Mouse (Mus musculus) neural tube, embryonic 13.5 days (tissue): Measurements from ENCODE around the gene Rexo2. TPM values are rescaled to one million over a fixed set of nuclear protein-coding genes. Genes with fewer than 3 reads are reported as not detected.
"Not testable (repeated sequence)": the region's sequence is repeated elsewhere in the genome, so short reads cannot be mapped to it uniquely, and the experiment has no call there.

Experiments
- ATAC-seq: fragments of 200-750 bp; cut with Nextera tagmentation; 2 replicates; pipeline ENCODE4 v1.8.0; 2017; ENCODE audit warnings: low read depth, mild to moderate bottlenecking, moderate TSS enrichment, moderate library complexity
- H3K27ac ChIP-seq: fragments of 300-500 bp; sonication (generic); replicated peaks from 2 replicates; pipeline ENCODE4 v1.5.1; 2015; ENCODE audit warnings: moderate library complexity, mild to moderate bottlenecking, inconsistent platforms
- H3K27me3 ChIP-seq: fragments of 300-500 bp; sonication (generic); 2 replicates; pipeline ENCODE4 v1.6.1; 2015; ENCODE audit warnings: mild to moderate bottlenecking, inconsistent platforms
- H3K36me3 ChIP-seq: fragments of 300-500 bp; sonication (generic); 2 replicates; pipeline ENCODE4 v1.6.1; 2015; ENCODE audit warnings: mild to moderate bottlenecking, inconsistent platforms
- H3K4me1 ChIP-seq: fragments of 300-500 bp; sonication (generic); replicated peaks from 2 replicates; pipeline ENCODE4 v1.6.1; 2015; ENCODE audit warnings: inconsistent platforms
- H3K4me2 ChIP-seq: fragments of 300-500 bp; sonication (generic); 2 replicates; pipeline ENCODE4 v1.6.1; 2015; ENCODE audit warnings: inconsistent platforms, mild to moderate bottlenecking, moderate library complexity
- H3K4me3 ChIP-seq: fragments of 300-500 bp; sonication (generic); 2 replicates; pipeline ENCODE4 v1.5.1; 2015; ENCODE audit warnings: mild to moderate bottlenecking, inconsistent platforms
- H3K9ac ChIP-seq: fragments of 300-500 bp; sonication (generic); 2 replicates; pipeline ENCODE4 v1.6.1; 2015; ENCODE audit warnings: moderate library complexity, mild to moderate bottlenecking, inconsistent platforms
- H3K9me3 ChIP-seq: fragments of 300-500 bp; sonication (generic); 2 replicates; pipeline ENCODE4 v1.6.1; 2016; ENCODE audit warnings: inconsistent platforms
- WGBS: fragments of 180-500 bp; shearing (Covaris S2); methylation state at CpG from one replicate; pipeline ENCODE4 v1.1.7; 2015; 5-methylcytosine and 5-hydroxymethylcytosine counted together
- polyA plus RNA-seq: library from polyadenylated mRNA; unstranded; fragments of >200 nt; fragmentation: Nextera tagmentation; extraction: Ambion mirVana; gene quantifications from 2 replicates; pipeline ENCODE4 v1.2.1, GENCODE M21; 2015

The Rexo2 gene
- polyA plus RNA-seq, 1 experiment from 2014 or later, result 113 TPM

GRCm38 (mm10) chr9:48495548-48495932 lies 15.1 kb upstream of the Rexo2 start:
- Histone ChIP-seq H3K27me3 (peaks cover 3% of the 10 kb centered on the region; the same call in 1 of the 2 replicates), H3K27ac (peak overlapping the region; percentile 96), H3K4me1 (peaks cover 21% of the 10 kb centered on the region), H3K9ac (peak overlapping the region; percentile 91), H3K36me3 (peaks cover 31% of the 10 kb centered on the region), H3K4me2 (peak overlapping the region; percentile 78), H3K4me3 (peak overlapping the region; percentile 82), H3K9me3 (no peaks in the 10 kb centered on the region)
- WGBS, result 5% methylated on average over 34 of the region's 34 CpGs
- peak; percentile 81 for ATAC-seq

DNA sequence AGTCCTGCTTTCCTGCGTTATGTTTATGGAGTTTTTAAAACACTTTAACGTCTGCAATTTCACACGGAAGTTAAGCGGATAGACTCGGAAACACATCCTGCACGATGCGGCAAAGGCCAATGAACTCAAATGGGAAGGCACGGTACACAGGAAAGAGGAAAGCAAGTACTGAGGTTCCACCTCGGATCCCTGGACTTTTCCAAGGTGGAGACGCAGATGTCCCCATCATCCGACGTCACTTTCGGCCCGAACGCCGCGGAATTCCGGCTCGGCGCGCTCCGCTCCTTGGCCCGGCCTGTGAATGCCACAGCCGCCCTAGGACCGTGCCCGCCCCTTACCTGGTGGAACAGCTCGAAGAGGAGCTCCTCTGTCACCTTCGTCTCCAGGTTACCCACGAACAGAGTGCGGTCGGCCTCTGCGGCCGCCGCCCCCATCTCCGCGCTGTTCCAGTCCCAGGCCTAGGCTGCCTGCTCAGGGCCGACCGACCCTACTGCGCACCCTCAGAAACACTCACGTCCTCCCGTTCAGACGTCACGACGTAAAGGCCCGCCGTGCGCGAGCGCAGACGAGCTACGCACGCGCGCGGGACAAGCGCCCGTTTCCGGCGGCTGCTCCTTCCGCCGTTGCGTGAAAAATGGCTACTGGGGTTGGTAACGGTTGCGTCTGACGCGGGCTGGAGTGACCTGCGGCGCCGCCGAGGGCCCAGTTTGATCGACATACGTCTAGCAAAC lies 14.6 kb upstream of the Rexo2 start, which contains the start of the genes Rbm7 and Gm5617:
TSS of gene Rbm7 (minus strand) at position 483 of the 731 bp plus-strand sequence.
TSS of gene Gm5617 (plus strand) at position 626 of the 731 bp plus-strand sequence.
- Histone ChIP-seq H3K4me2 (peak within 1 kb of the TSS; percentile 78), H3K4me1 (peaks cover 21% of the 10 kb centered on the region), H3K9me3 (no peaks in the 10 kb centered on the region), H3K27ac (peak within 1 kb of the TSS; percentile 96), H3K27me3 (peaks cover 3% of the 10 kb centered on the region; the same call in 1 of the 2 replicates), H3K36me3 (peaks cover 36% of the 10 kb centered on the region), H3K9ac (peak within 1 kb of the TSS; percentile 91), H3K4me3 (peak within 1 kb of the TSS; percentile 82)
- peak; percentile 99 for ATAC-seq
- under 1% methylated on average over 72 of the region's 72 CpGs for WGBS

- no peak overlapping the region for H3K27ac ChIP-seq
- no peaks in the 10 kb centered on the region for H3K9me3 ChIP-seq
- peaks cover 8% of the 10 kb centered on the region for H3K27me3 ChIP-seq
- peaks cover 8% of the 10 kb centered on the region for H3K36me3 ChIP-seq
- ATAC-seq, result no peak
- peaks cover 16% of the 10 kb centered on the region for H3K4me1 ChIP-seq
- 39% methylated on average over 20 of the region's 20 CpGs for WGBS
- H3K9ac ChIP-seq, result peak overlapping the region; percentile 50
- peak overlapping the region; percentile 90 for H3K4me2 ChIP-seq
- H3K4me3 ChIP-seq, result peak overlapping the region; percentile 85
These were observed 1.1 kb upstream of the Rexo2 start for GRCm38 (mm10) chr9:48481214-48482134.

DNA sequence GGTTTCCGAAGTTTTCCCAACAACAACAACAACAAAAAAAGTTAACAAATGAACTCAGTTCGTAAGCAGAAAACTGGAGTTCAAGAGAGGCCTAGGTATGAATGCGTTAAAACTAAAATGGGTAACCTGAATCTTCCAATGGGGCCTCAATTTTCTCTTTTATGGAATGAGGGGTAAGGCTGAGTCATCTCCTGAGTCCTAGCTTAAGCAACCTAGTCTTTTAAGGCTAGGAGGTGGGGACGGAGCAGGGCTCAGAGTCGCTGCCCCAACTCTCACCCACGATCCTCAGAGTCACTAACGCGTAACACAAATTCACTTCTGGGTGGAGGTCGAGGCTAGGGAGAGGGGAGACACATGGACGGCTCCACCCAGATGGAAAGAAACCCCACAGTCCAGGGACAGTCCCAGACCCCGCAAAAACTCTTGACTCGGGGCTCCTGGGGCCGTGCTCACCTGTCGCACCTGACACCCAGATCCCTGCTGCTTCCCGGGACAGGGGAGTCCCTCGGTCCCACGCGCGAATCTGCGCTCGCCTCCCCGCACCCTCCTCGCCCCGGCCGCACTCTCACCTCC lies 499 bp downstream of the Rexo2 start:
- peaks cover 13% of the 10 kb centered on the region for H3K36me3 ChIP-seq
- 7% methylated on average over 24 of the region's 25 CpGs for WGBS
- H3K27ac ChIP-seq, result no peak overlapping the region
- H3K27me3 ChIP-seq, result peaks cover 8% of the 10 kb centered on the region
- peak; percentile 81 for ATAC-seq
- H3K4me1 ChIP-seq, result peaks cover 16% of the 10 kb centered on the region
- H3K9ac ChIP-seq, result peak overlapping the region; percentile 83
- H3K4me2 ChIP-seq, result peak overlapping the region; percentile 90
- peak overlapping the region; percentile 85 for H3K4me3 ChIP-seq
- H3K9me3 ChIP-seq, result no peaks in the 10 kb centered on the region

DNA sequence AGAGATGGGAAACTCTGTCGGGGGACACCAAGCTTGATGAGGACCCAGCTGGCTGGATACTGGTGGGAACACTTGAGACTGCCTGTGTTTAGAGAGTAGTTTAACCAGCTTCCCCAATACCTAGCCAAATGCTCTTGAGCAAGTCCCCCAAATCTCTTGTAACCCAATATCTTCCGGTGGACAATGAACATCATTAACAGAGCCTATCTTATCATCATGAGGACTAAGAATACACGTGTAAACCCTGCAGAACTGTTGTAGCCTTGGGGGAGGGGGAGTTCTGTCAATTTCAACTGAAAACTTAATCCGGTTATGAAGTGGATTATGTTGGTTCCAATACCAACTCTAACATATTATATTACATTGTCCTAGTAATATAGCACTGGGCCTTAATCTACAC lies 1.6 kb downstream of the Rexo2 start:
- WGBS, result 91% methylated on average over 4 of the region's 4 CpGs
- H3K4me2 ChIP-seq, result no peak overlapping the region
- H3K4me1 ChIP-seq, result peaks cover 16% of the 10 kb centered on the region

DNA sequence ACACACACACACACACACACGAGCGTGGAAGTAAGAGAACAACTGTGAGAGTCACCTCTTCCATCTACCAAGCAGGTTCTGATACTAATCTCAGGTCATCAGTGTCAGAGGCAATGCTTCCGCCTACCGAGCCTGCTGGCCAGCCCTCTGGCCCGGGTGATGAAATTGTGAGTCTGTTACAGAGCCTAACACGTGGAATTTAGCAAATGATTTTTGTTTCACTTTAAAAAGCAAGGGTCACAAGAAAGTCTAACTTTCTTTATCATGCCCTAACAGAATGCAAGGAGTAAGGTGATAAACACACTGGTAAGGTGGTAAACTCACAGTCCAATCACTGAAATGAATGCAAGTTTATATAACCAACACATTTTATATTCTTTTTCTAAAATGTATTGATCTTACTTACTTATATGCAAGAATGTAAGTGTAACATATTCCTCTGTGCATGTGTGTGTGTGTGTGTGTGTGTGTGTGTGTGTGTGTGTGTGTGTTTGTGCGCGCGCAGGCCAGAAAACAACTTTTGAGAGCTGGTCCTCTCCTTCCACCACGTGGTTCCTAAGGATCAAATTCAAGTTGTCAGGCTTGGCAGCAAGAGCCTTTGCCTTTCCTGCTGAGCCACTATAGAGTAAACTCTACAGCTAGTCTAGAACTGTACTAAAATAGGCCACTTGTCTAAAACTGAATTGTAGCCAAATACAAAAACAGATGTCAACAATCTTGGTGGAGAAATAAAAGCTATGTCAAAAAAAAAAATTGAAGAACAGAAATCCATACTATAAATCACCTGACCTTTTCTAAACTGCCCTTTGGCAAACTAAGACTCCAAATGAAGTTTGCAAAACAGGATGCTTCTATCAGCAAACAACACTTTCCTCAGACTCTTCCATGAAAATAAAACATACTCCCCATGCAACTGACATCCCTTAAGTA lies 3.9 kb downstream of the Rexo2 start:
- no peak for ATAC-seq
- no peak overlapping the region for H3K27ac ChIP-seq
- no peak overlapping the region for H3K9ac ChIP-seq
- 90% methylated on average over 10 of the region's 10 CpGs for WGBS
- no peak overlapping the region for H3K4me3 ChIP-seq
- no peaks in the 10 kb centered on the region for H3K9me3 ChIP-seq
- H3K4me1 ChIP-seq, result peaks cover 16% of the 10 kb centered on the region
- H3K36me3 ChIP-seq, result peaks cover 21% of the 10 kb centered on the region
- H3K4me2 ChIP-seq, result no peak overlapping the region
- H3K27me3 ChIP-seq, result peaks cover 4% of the 10 kb centered on the region

More for the DNA sequence above, 1.6 kb downstream of the Rexo2 start:
- H3K36me3 ChIP-seq, result peaks cover 16% of the 10 kb centered on the region
- H3K27ac ChIP-seq, result no peak overlapping the region
- H3K9me3 ChIP-seq, result no peaks in the 10 kb centered on the region
- H3K4me3 ChIP-seq, result no peak overlapping the region
- no peak overlapping the region for H3K9ac ChIP-seq
- no peak for ATAC-seq
- H3K27me3 ChIP-seq, result peaks cover 8% of the 10 kb centered on the region

- no peak for ATAC-seq
- H3K9me3 ChIP-seq, result no peaks in the 10 kb centered on the region
- H3K27ac ChIP-seq, result no peak overlapping the region
- peaks cover 2% of the 10 kb centered on the region for H3K4me1 ChIP-seq
- H3K4me3 ChIP-seq, result no peak overlapping the region
- peaks cover 27% of the 10 kb centered on the region for H3K36me3 ChIP-seq
- no peaks in the 10 kb centered on the region for H3K27me3 ChIP-seq
- H3K4me2 ChIP-seq, result no peak overlapping the region
- H3K9ac ChIP-seq, result no peak overlapping the region
- WGBS, result 92% methylated on average over 9 of the region's 9 CpGs
These were observed 6.1 kb downstream of the Rexo2 start for GRCm38 (mm10) chr9:48474367-48474766.

DNA sequence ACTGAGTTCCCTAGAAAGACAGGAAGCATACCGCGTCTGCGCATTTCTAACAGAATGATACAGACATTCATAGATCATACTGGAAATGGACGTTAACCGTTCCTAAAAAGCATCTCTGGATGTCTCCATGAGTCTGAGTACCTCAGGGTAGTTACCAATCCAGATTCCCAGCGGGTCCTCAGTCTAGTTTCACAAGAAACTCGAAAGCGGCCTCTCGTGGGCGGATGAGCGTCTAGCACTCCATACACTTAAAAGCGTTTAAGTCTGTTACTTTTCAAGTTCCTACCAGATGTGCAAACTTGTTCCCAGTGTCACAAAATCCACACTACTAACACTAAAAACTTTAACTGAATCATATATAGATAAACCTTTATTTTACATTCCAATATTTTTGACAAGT lies 7.3 kb downstream of the Rexo2 start:
- no peaks in the 10 kb centered on the region for H3K27me3 ChIP-seq
- 94% methylated on average over 12 of the region's 12 CpGs for WGBS
- peaks cover 27% of the 10 kb centered on the region for H3K36me3 ChIP-seq
- no peak overlapping the region for H3K9ac ChIP-seq
- H3K4me2 ChIP-seq, result no peak overlapping the region
- no peaks in the 10 kb centered on the region for H3K4me1 ChIP-seq
- no peak for ATAC-seq
- no peak overlapping the region for H3K27ac ChIP-seq
- no peaks in the 10 kb centered on the region for H3K9me3 ChIP-seq
- no peak overlapping the region for H3K4me3 ChIP-seq

DNA sequence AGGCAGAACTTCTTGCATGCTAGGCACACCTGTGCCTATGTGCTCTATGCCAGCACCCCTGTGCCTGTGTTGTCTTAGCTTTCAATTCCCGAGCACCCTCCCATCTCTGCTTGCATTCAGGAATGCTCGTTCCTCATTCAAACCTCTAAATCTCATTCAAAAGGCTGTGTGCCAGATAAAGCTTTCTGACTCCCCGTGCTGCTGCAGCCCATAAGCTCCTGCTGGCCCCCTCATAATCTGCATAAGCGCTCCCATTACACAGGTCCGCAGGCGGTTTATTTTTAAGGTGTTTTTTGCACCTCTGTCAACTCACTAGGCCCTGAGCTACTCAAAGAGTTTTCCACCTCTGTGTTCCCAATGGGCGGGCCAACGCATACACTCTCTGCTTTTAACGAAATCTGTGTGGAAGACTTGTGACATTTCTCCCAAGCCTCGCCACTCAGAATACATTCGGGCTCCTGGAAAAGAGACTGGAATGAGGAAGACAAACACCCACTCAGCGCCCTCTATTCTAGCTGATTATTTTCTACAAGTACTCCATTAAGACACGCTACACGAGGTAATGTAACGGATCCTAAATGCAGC lies 7.9 kb downstream of the Rexo2 start:
- Histone ChIP-seq H3K4me2 (no peak overlapping the region), H3K27ac (no peak overlapping the region), H3K9me3 (no peaks in the 10 kb centered on the region), H3K4me1 (no peaks in the 10 kb centered on the region), H3K4me3 (no peak overlapping the region), H3K27me3 (no peaks in the 10 kb centered on the region), H3K9ac (no peak overlapping the region), H3K36me3 (peaks cover 33% of the 10 kb centered on the region)
- no peak for ATAC-seq
- 92% methylated on average over 15 of the region's 15 CpGs for WGBS

GRCm38 (mm10) chr9:48467471-48467870 lies 13.0 kb downstream of the Rexo2 start:
- not testable (repeated sequence) for H3K9ac ChIP-seq, H3K27me3 ChIP-seq, H3K4me3 ChIP-seq, H3K9me3 ChIP-seq, H3K4me2 ChIP-seq, ATAC-seq, H3K4me1 ChIP-seq, H3K27ac ChIP-seq
- peaks cover 20% of the 10 kb centered on the region for H3K36me3 ChIP-seq
- WGBS, result 98% methylated on average over 5 of the region's 5 CpGs

DNA sequence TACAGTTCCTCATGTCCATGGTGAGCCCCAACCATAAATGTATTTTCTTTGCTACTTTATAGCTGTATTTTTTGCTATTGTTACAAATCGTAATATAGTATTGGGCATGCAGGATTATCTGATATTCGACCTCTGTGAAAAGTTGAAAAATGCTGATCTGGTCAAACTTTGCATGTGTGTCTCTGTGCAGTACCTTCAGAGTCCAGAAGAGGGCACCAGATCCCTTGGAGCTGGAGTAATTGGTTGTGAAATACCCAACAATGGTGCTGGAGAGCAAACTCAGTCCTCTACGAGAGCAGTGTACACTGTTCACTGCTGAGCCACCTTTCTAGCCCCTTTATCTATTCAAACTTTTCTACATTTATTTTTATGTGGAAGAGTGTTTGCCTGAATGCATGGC lies 13.6 kb downstream of the Rexo2 start:
- Histone ChIP-seq H3K27ac (no peak overlapping the region), H3K4me3 (no peak overlapping the region), H3K36me3 (peaks cover 20% of the 10 kb centered on the region), H3K4me2 (no peak overlapping the region), H3K9ac (no peak overlapping the region), H3K27me3 (no peaks in the 10 kb centered on the region), H3K4me1 (no peaks in the 10 kb centered on the region), H3K9me3 (no peaks in the 10 kb centered on the region; the same call in 1 of the 2 replicates)
- 68% methylated on average over 3 of the region's 3 CpGs for WGBS
- no peak for ATAC-seq
